Mouse (Mus musculus): ENCODE data around the gene Nod2.

DNA sequence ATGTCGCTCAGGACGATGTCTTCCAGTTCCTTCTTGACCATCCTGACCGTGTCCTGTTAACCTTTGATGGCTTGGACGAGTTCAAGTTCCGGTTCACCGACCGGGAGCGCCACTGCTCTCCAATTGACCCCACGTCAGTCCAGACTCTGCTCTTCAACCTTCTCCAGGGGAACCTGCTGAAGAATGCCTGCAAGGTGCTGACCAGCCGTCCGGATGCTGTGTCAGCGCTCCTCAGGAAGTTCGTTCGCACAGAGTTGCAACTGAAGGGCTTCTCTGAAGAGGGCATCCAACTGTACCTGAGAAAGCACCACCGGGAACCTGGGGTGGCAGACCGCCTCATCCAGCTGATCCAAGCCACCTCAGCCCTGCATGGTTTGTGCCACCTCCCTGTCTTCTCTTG is 17.0 kb downstream of the Nod2 start:
- no peak for TF ChIP-seq GATA1 (IDR thresholded peaks at IDR 0.05; ENCODE audit: low read length)
- TF ChIP-seq TAL1 (IDR thresholded peaks at IDR 0.05; ENCODE audit: low read length), result no peak
